Mouse (Mus musculus): ENCODE data around the gene Necab2.

GRCm38 (mm10) chr8:119439893-119440249 is 6.6 kb upstream of the Necab2 start:
- TF ChIP-seq CTCF (IDR thresholded peaks at IDR 0.05; ENCODE audit: control insufficient read depth, insufficient read depth, insufficient replicate concordance, low read depth, low read length) = no peak
- TF ChIP-seq POLR2A (IDR thresholded peaks at IDR 0.05; ENCODE audit: control insufficient read depth, low read depth, low read length) = no peak
